Mouse (Mus musculus) urinary bladder, adult 2 months (tissue): ENCODE results near the gene Sh3bp1. TPM values are rescaled to one million over a fixed set of nuclear protein-coding genes. Genes with fewer than 3 reads are reported as not detected.
"Not testable (repeated sequence)": the region's sequence is repeated elsewhere in the genome, so short reads cannot be mapped to it uniquely, and the experiment has no call there.

Experiments
- DNase-seq: peaks from one replicate; pipeline ENCODE4 v3.0.0; 2022; ENCODE audit warnings: low spot score
- polyA plus RNA-seq: library from polyadenylated mRNA; depleted of rRNA; stranded (reverse); fragments of >200 nt; gene quantifications from 2 replicates; pipeline ENCODE4 v1.2.3, GENCODE M21; 2012

Sh3bp1 gene
- polyA plus RNA-seq, 1 experiment = 34.6 TPM

- DNase-seq = no peak
Measured at GRCm38 (mm10) chr15:78877810-78878390, 21.7 kb upstream of the Sh3bp1 start.

GRCm38 (mm10) chr15:78878792-78879516 lies 20.6 kb upstream of the Sh3bp1 start:
- not testable (repeated sequence) for DNase-seq

GRCm38 (mm10) chr15:78880432-78880831 lies 19.1 kb upstream of the Sh3bp1 start:
- no peak for DNase-seq

GRCm38 (mm10) chr15:78881828-78882227 lies 17.7 kb upstream of the Sh3bp1 start:
- DNase-seq = no peak

- no peak for DNase-seq
Measured at GRCm38 (mm10) chr15:78889401-78889853, 10.1 kb upstream of the Sh3bp1 start.

DNA sequence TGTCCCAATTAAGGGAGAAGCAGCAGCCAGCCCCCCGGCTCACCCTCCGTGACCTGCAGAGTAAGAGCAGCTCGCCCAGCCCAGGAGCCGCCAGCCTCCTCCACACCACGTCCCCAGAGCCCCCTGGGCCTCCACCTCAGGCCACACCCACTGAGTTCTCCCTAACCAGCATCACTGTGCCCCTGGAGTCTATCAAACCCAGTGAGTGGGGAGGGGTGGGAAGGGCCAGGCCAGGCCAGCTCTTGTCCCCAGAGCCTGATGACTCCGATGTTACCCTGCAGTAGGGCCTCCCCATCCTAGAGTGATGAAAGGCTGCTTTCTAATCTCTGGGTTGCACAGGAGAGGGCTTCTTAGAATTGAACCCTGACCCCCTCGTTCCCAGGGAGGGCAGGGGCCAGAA lies 7.1 kb upstream of the Sh3bp1 start:
- no peak for DNase-seq

GRCm38 (mm10) chr15:78894726-78895125 lies 4.8 kb upstream of the Sh3bp1 start:
- no peak for DNase-seq

DNA sequence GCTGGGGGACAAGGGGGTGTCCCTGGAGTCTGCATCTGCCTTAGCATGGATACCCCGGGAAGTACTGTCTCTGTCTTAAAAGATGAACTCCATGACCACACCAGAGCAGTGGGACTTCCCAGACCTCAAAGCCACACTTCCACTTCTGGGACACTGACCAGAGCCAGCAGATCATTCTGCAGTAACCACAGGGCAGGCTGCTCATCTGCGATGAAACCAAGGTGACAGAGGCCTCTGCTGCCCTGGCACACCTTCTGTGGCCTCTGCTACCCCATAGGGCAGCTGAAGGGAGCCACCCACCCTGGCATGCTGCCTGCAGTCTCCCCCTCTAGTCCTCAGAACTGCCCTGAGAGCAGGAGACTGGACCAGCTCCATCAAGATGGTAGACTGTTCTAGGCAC lies 3.8 kb upstream of the Sh3bp1 start:
- DNase-seq = no peak

DNA sequence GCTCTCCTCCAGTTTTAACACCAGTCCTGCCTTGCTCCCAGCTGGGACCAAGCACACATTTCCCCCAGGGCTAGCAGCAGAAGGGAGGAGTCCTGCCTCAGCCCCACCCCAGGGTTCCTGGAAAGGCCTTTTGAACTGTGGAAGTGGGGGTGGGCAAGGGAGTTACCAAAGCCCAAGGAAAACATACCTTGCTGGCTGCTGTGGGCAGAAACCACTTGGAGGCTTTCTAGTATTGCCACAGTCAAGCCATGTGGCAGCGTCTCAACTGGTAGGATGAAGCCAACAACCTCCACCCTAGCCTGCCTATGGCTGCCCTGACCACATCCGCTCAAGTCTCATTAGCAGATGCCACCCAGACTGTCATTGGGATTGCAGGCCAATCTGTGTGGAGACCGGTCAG lies 3.4 kb upstream of the Sh3bp1 start:
- DNase-seq = no peak

DNA sequence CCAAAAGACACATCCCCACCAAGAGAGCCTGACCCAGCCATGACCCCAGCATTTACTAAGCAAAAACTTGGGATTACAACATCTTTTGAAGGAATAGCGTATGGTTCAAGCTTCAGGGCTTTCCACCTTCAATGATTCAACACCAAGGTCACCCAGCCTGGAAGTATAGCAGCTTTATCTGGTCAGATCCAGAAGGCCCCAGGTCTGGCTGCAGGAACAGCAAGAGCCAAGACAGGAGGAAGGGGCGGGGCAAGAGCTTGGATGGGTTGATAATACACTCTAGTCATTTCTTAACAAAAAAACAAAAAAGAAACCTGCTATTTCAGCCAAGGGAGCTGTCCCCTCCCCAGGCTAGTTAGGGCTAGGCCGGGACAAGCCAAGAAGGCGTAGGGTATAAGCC lies 2.1 kb upstream of the Sh3bp1 start:
- DNase-seq = no peak

- DNase-seq = no peak
Measured at GRCm38 (mm10) chr15:78898507-78899001, 1.0 kb upstream of the Sh3bp1 start.

- no peak for DNase-seq
Measured at GRCm38 (mm10) chr15:78899409-78899739, 194 bp upstream of the Sh3bp1 start, which contains the start of gene Gm49510. Gene Gm49510, plus strand, starts transcription at chr15:78899667.

DNA sequence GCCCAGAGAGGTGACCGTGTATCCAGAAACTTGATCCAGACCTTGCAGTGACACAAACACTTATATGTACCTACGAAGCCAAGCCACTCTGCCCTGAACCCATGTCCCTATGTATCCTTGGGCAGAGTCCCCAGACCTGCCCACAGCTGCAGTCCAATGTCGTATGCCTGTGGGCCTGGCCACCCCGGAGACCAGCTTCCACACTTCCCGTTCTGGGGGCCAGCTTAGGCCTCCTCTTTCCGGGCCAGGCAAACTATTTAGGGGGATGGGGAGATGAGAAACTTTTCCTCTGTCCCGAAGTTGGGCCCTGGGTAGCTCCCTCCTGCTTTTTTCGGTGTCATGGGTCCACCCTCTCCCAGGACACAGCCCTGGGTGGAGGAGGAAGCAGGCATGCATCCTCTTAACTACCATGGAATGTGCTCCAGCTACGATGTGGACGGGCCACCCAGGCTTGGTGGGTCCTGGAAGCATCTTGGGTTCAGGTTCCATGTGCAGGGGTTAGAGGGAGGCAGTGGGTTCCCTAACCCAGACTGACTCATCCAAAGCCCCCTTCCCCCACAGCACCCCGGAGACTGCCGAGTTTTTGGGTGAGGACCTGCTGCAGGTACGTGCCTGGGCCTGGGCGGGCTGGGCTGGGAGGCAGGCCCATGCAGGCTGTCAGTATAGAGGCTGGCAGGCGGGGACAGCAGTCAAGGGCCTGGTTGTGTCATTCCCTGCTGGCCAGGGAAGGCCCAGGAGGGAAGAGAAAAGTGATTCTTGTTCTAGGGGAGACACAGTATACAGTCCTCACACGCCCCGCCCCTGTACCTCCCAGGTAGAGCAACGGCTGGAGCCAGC lies 1.2 kb downstream of the Sh3bp1 start:
- DNase-seq = no peak

DNA sequence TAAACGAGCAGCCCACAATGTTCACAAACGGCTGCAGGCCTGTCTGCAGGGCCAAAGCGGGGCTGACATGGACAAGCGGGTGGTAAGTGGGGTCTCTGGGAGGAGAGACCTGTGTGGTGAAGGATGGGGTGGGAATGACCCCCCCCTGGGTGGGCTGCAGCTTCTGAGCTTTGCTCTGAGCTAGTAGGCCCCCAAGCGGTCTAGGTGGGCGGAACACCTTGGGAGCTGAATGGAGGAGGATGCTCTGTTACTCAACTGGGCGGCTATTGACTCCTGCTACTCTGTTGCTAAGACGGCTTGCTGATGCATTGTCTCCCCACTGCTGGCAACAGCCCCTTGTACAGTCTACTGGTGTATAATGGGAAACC lies 1.8 kb downstream of the Sh3bp1 start:
- DNase-seq = no peak

GRCm38 (mm10) chr15:78903243-78903642 lies 3.7 kb downstream of the Sh3bp1 start:
- DNase-seq = no peak

- no peak for DNase-seq
Measured at GRCm38 (mm10) chr15:78908399-78908798, 8.8 kb downstream of the Sh3bp1 start.

DNA sequence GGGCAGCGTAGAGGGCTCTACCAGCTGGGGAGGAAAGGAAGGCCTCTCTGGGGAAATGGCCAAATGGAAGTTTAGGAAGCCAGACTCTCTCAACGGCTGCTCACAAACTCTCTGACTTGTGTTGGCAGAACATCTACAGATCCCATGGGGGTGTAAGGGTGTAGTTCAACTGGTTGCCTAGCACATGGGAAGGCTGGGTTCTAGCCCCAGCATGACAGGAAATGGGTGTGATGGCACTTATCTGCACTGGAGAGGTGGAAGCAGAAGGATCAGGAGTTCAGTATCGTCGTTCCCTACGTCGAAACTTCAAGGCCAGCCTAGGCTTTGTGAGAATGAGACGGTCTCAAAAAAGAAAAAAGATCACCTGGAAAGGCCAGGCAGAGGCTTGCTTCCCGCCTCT lies 9.4 kb downstream of the Sh3bp1 start:
- no peak for DNase-seq

- DNase-seq = no peak
Measured at GRCm38 (mm10) chr15:78912040-78912439, 12.5 kb downstream of the Sh3bp1 start.

DNA sequence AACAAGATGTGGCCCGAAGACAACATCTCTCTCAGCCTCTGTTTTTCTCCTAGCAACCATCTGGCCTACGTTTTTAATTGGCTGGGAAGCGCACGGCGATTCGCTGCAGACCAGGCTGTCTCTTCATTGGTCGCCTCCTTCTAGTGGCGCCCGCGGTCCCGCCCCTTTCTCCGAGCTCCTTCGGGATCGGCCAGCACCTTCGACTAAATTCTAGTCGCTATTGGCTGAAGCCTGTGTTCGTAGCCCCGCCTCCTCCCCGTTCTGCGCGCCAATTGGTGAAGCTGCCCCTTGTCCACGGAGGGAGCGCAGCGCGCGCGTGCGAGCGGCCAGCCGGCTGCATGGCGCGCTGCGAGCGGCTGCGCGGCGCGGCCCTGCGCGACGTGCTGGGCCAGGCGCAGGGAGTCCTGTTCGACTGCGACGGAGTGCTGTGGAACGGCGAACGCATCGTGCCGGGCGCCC lies 14.1 kb downstream of the Sh3bp1 start, which contains the start of gene Pdxp:
Gene Pdxp (plus strand): TSS at position 288 of the 459 bp plus-strand sequence.
- DNase-seq = no peak

- no peak for DNase-seq
Measured at GRCm38 (mm10) chr15:78914091-78914822, 14.7 kb downstream of the Sh3bp1 start.

DNA sequence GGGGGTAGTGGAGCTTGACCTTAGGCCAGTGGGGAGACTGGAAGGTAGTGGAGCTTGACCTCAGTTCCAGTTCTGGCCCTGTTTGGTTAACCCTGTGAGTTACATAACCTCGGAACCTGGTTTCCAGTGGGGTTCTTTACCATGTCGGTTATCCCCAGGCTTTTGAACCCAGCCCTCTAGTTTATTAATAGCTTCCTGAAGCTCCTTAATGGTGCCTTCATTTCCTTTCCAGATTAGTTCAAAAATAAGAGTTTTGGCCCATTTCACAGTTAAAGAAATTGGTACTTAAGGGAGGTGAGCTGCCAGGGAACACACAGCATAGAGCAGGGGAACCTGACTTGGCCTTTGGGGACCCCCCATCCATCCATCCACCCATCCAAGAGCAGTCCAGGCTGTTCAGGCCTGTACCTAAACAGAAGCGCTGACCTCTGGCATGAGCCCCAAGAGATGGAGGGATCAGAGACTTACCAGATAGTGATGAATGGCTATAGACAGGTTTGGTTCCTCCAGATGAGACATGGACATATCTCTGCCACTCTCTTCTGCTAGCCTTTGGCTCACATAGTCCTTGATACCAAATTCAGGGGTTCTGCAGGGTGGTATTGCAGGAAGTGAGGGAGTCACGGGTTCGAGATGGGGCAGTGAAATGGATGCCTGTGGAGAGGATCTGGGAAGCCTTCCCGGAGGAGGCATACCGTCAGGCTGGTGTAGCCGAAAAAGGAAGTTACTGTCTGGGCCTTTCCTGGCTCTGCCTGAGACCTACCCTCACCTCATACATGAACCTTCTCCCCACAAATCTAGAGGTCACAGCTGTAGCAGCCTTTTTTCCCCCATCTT lies 15.5 kb downstream of the Sh3bp1 start:
- no peak for DNase-seq
